Mouse (Mus musculus): ENCODE data around the gene Syp. TPM values are rescaled to one million over a fixed set of nuclear protein-coding genes. Genes with fewer than 3 reads are reported as not detected.

Syp gene
- polyA plus RNA-seq, 1 experiment from 2014 or later = 246 TPM

DNA sequence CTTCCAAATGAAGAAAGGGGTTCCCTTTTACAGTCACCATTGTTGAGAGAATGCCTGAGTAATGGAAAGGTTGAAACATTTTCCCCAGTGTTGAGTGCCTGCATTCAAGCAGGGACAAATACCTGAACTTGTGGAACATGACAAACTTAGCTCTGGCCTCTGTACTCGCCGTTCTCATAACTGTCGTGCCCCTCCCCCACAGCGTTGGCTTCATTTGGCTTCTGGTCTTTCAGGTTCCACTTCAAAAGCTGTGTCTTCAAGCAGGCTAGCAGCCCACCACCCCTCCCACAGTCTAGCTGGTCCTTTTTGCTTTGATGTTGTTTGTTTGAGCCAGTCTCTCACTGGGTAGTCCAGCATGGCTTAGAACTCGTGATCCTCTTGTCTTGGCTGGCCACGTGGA lies 34.5 kb downstream of the Syp start:
- Histone ChIP-seq H3K4me1 (ENCODE audit: control insufficient read depth, insufficient read depth, low read length) (no peaks in the 10 kb centered on the region), H3K27me3 (ENCODE audit: control insufficient read depth, insufficient read depth, low read depth, low read length) (no peaks in the 10 kb centered on the region), H3K9ac (ENCODE audit: low read depth, low read length) (no peak overlapping the region), H3K4me3 (ENCODE audit: low read depth, low read length) (no peak overlapping the region), H3K27ac (ENCODE audit: low read length) (no peak overlapping the region), H3K9me3 (replicated peaks; ENCODE audit: control insufficient read depth, low read length, poor library complexity, severe bottlenecking) (no peaks in the 10 kb centered on the region), H3K36me3 (ENCODE audit: control insufficient read depth, insufficient read depth, low read length) (no peaks in the 10 kb centered on the region), H3K4me2 (ENCODE audit: low read length) (no peak overlapping the region)
- no peak for ATAC-seq
- WGBS = 53% methylated on average over 6 of the region's 6 CpGs

DNA sequence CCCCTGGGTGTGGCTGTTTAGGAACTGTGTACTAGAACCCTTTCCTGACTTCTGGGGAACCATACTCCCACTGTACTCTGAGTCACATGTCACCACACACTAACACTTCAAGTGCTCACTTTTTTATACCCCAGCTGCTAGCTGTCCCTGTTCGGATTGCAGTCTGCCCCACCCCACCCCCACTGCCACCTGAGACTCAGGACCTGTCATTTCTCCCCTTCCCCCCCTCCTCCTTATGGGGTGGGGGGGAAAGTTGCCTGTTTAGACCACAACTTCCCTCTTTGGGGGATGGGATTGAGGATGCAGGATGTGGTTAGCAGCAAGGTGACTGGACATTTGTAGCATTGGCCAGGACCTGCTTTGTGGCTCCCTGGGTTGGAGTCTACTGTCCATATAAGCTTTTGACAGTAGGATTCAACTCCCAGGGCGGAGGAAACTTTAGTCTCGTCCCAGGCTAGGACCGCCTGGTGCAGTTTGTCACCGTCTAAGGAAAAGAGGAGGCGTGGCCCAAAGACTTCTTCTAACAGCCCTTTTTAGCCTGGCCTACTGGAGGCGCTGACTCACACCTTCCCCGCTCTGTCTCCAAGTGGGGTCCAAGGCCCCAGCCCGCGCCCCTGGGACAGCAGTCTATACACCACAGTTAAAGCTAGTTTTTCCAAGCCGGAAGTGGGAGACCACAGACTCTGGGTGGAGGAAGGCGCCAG lies 35.5 kb downstream of the Syp start:
- no peak overlapping the region; the same call in 1 of the 2 replicates for H3K4me2 ChIP-seq (ENCODE audit: low read length)
- H3K36me3 ChIP-seq (ENCODE audit: control insufficient read depth, insufficient read depth, low read length) = no peaks in the 10 kb centered on the region
- no peak overlapping the region for H3K4me3 ChIP-seq (ENCODE audit: low read depth, low read length)
- H3K9me3 ChIP-seq (replicated peaks; ENCODE audit: control insufficient read depth, low read length, poor library complexity, severe bottlenecking) = no peaks in the 10 kb centered on the region
- H3K27ac ChIP-seq (ENCODE audit: low read length) = no peak overlapping the region
- H3K27me3 ChIP-seq (ENCODE audit: control insufficient read depth, insufficient read depth, low read depth, low read length) = no peaks in the 10 kb centered on the region
- no peak overlapping the region for H3K9ac ChIP-seq (ENCODE audit: low read depth, low read length)
- WGBS = 47% methylated on average over 12 of the region's 12 CpGs
- H3K4me1 ChIP-seq (ENCODE audit: control insufficient read depth, insufficient read depth, low read length) = no peaks in the 10 kb centered on the region
- ATAC-seq = no peak

DNA sequence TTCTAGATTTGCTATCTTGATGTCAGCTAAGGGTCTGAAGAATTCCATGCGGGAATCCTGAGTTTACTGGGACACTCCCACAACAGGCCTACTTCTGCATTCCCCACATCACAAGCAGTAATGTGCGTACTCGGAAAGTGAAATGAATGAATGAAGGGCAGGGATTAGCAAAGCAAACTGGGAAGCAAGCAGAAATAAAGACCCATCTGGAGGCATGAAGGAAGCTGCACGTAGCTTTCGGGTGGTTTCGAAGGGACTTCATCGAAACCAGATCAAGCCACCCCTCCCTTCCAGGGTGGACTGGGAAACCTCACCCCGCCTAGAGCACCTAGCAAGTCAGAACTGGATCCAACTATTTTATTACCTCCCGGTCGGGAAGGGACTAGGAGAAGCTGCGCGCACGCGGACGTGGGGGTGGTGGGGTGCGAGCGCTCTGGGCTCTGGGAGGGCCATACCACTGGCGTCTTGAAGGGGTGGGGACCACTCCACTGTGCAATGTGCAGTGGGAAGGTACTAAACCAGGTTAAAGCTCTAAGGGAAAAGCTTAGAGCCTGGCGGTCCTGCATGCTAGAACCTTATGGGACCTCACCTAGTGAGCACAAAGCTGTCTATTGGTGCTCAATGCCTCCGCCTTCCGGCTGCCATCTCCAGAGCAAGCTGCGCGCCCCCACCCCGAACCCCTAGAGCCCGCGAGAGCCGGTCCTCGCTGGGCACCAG lies 36.2 kb downstream of the Syp start:
- peak overlapping the region; percentile 44; the same call in 1 of the 2 replicates for H3K9ac ChIP-seq (ENCODE audit: low read depth, low read length)
- ATAC-seq = peak; percentile 26; the same call in 1 of the 2 replicates
- 30% methylated on average over 28 of the region's 28 CpGs for WGBS

GRCm38 (mm10) chrX:7675001-7675380 lies 36.7 kb downstream of the Syp start:
- ATAC-seq = peak; percentile 16; the same call in 1 of the 2 replicates
- Histone ChIP-seq H3K9ac (ENCODE audit: low read depth, low read length) (peak overlapping the region; percentile 44; the same call in 1 of the 2 replicates), H3K36me3 (ENCODE audit: control insufficient read depth, insufficient read depth, low read length) (no peaks in the 10 kb centered on the region), H3K4me1 (ENCODE audit: control insufficient read depth, insufficient read depth, low read length) (no peaks in the 10 kb centered on the region), H3K4me3 (ENCODE audit: low read depth, low read length) (peak overlapping the region; percentile 27), H3K27ac (ENCODE audit: low read length) (no peak overlapping the region), H3K4me2 (ENCODE audit: low read length) (peak overlapping the region; percentile 49), H3K9me3 (replicated peaks; ENCODE audit: control insufficient read depth, low read length, poor library complexity, severe bottlenecking) (no peaks in the 10 kb centered on the region), H3K27me3 (ENCODE audit: control insufficient read depth, insufficient read depth, low read depth, low read length) (no peaks in the 10 kb centered on the region)
- WGBS = 37% methylated on average over 10 of the region's 10 CpGs

More for the DNA sequence above, 36.2 kb downstream of the Syp start:
- Histone ChIP-seq H3K9me3 (replicated peaks; ENCODE audit: control insufficient read depth, low read length, poor library complexity, severe bottlenecking) (no peaks in the 10 kb centered on the region), H3K36me3 (ENCODE audit: control insufficient read depth, insufficient read depth, low read length) (no peaks in the 10 kb centered on the region), H3K4me1 (ENCODE audit: control insufficient read depth, insufficient read depth, low read length) (no peaks in the 10 kb centered on the region), H3K4me2 (ENCODE audit: low read length) (peak overlapping the region; percentile 49), H3K4me3 (ENCODE audit: low read depth, low read length) (peak overlapping the region; percentile 27), H3K27ac (ENCODE audit: low read length) (no peak overlapping the region), H3K27me3 (ENCODE audit: control insufficient read depth, insufficient read depth, low read depth, low read length) (no peaks in the 10 kb centered on the region)

GRCm38 (mm10) chrX:7678986-7679385 lies 40.7 kb downstream of the Syp start:
- Histone ChIP-seq H3K4me1 (ENCODE audit: control insufficient read depth, insufficient read depth, low read length) (no peaks in the 10 kb centered on the region), H3K27ac (ENCODE audit: low read length) (no peak overlapping the region), H3K36me3 (ENCODE audit: control insufficient read depth, insufficient read depth, low read length) (no peaks in the 10 kb centered on the region), H3K4me3 (ENCODE audit: low read depth, low read length) (no peak overlapping the region), H3K27me3 (ENCODE audit: control insufficient read depth, insufficient read depth, low read depth, low read length) (no peaks in the 10 kb centered on the region), H3K9ac (ENCODE audit: low read depth, low read length) (no peak overlapping the region), H3K4me2 (ENCODE audit: low read length) (no peak overlapping the region), H3K9me3 (replicated peaks; ENCODE audit: control insufficient read depth, low read length, poor library complexity, severe bottlenecking) (no peaks in the 10 kb centered on the region)
- WGBS = 46% methylated on average over 3 of the region's 3 CpGs
- no peak for ATAC-seq

DNA sequence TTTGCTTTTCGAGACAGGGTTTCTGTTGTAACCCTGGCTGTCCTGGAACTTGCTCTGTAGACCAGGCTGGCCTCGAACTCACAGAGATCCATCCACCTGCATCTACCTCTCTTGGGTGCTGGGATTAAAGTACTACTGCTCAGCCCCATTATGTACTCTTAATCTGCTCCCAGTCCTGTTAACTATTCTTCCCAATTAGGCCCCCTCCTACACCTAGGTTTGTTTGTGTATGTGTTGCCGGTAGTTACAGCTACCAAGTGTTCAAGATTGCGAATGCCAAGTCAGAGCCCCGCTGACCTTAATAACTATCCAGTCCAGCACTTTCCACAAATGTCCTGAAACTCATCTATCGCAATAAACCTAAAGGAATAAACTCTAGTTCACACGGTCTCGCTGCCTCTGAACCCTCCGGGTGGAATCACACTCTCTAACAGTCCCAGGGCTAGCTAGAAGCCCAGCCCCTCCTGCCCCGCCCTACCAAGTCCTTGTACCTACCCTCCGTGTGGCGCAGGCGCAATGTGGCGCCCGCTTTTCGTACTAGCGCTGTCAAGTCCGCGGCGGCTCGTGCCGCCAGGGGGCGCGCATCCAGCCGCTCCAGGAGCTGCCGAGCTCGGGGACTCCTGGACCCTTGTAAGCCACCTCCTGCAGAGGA lies 41.3 kb downstream of the Syp start:
- Histone ChIP-seq H3K27me3 (ENCODE audit: control insufficient read depth, insufficient read depth, low read depth, low read length) (no peaks in the 10 kb centered on the region), H3K9me3 (replicated peaks; ENCODE audit: control insufficient read depth, low read length, poor library complexity, severe bottlenecking) (no peaks in the 10 kb centered on the region), H3K4me3 (ENCODE audit: low read depth, low read length) (peak overlapping the region; percentile 27), H3K4me2 (ENCODE audit: low read length) (peak overlapping the region; percentile 57), H3K27ac (ENCODE audit: low read length) (no peak overlapping the region), H3K9ac (ENCODE audit: low read depth, low read length) (no peak overlapping the region), H3K4me1 (ENCODE audit: control insufficient read depth, insufficient read depth, low read length) (no peaks in the 10 kb centered on the region), H3K36me3 (ENCODE audit: control insufficient read depth, insufficient read depth, low read length) (no peaks in the 10 kb centered on the region)
- 20% methylated on average over 25 of the region's 27 CpGs for WGBS
- peak; percentile 88 for ATAC-seq

DNA sequence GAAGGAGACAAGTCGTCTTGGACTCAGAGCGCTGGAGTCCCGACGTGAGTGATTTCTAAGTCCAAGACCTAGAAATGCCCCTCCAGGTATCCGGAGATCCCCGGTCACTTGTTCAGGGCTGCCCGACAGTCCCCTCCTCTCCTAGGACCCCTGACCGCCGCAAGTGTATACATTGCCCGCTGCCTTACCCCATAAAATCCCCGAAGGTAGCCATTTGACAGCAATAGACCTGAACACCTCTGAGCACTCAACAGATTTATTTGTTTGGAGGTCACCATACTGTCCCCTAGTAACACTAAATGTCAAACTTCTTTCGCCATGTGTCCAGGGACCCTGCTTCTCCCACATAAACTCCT lies 41.8 kb downstream of the Syp start:
- no peak overlapping the region for H3K27ac ChIP-seq (ENCODE audit: low read length)
- no peaks in the 10 kb centered on the region for H3K4me1 ChIP-seq (ENCODE audit: control insufficient read depth, insufficient read depth, low read length)
- no peaks in the 10 kb centered on the region for H3K36me3 ChIP-seq (ENCODE audit: control insufficient read depth, insufficient read depth, low read length)
- H3K9ac ChIP-seq (ENCODE audit: low read depth, low read length) = no peak overlapping the region
- no peaks in the 10 kb centered on the region for H3K27me3 ChIP-seq (ENCODE audit: control insufficient read depth, insufficient read depth, low read depth, low read length)
- WGBS = 23% methylated on average over 12 of the region's 12 CpGs
- H3K4me2 ChIP-seq (ENCODE audit: low read length) = peak overlapping the region; percentile 57
- H3K4me3 ChIP-seq (ENCODE audit: low read depth, low read length) = peak overlapping the region; percentile 27
- no peaks in the 10 kb centered on the region for H3K9me3 ChIP-seq (replicated peaks; ENCODE audit: control insufficient read depth, low read length, poor library complexity, severe bottlenecking)
- ATAC-seq = 0 out of 2 replicates have a peak, but pooled peaks have one; percentile 34

- H3K4me3 ChIP-seq (ENCODE audit: low read depth, low read length) = no peak within 1 kb of the TSS
- no peak within 1 kb of the TSS for H3K9ac ChIP-seq (ENCODE audit: low read depth, low read length)
- H3K27me3 ChIP-seq (ENCODE audit: control insufficient read depth, insufficient read depth, low read depth, low read length) = no peaks in the 10 kb centered on the region
- ATAC-seq = no peak
- H3K27ac ChIP-seq (ENCODE audit: low read length) = no peak within 1 kb of the TSS
- no peaks in the 10 kb centered on the region for H3K4me1 ChIP-seq (ENCODE audit: control insufficient read depth, insufficient read depth, low read length)
- H3K9me3 ChIP-seq (replicated peaks; ENCODE audit: control insufficient read depth, low read length, poor library complexity, severe bottlenecking) = no peaks in the 10 kb centered on the region
- WGBS = 66% methylated on average over 13 of the region's 14 CpGs
- H3K4me2 ChIP-seq (ENCODE audit: low read length) = peak within 1 kb of the TSS; percentile 57
- H3K36me3 ChIP-seq (ENCODE audit: control insufficient read depth, insufficient read depth, low read length) = no peaks in the 10 kb centered on the region
Observed at GRCm38 (mm10) chrX:7680864-7681263, 42.6 kb downstream of the Syp start, which contains the start of gene Magix. TSS of gene Magix (minus strand) at chrX:7681251.

- H3K27ac ChIP-seq (ENCODE audit: low read length) = no peak overlapping the region
- H3K4me1 ChIP-seq (ENCODE audit: control insufficient read depth, insufficient read depth, low read length) = no peaks in the 10 kb centered on the region
- no peak overlapping the region for H3K4me2 ChIP-seq (ENCODE audit: low read length)
- no peak overlapping the region for H3K4me3 ChIP-seq (ENCODE audit: low read depth, low read length)
- H3K9ac ChIP-seq (ENCODE audit: low read depth, low read length) = no peak overlapping the region
- ATAC-seq = no peak
- H3K36me3 ChIP-seq (ENCODE audit: control insufficient read depth, insufficient read depth, low read length) = no peaks in the 10 kb centered on the region
- no peaks in the 10 kb centered on the region for H3K27me3 ChIP-seq (ENCODE audit: control insufficient read depth, insufficient read depth, low read depth, low read length)
- 100% methylated on average over 2 of the region's 2 CpGs for WGBS
- H3K9me3 ChIP-seq (replicated peaks; ENCODE audit: control insufficient read depth, low read length, poor library complexity, severe bottlenecking) = no peaks in the 10 kb centered on the region
Observed at GRCm38 (mm10) chrX:7688321-7688720, 50.0 kb downstream of the Syp start.

Data from midbrain, embryonic 16.5 days (tissue).